Mouse (Mus musculus) liver, postnatal 0 days (tissue): ENCODE data around the gene Astn1.

Experiments
- CTCF ChIP-seq: sonication (generic); IDR thresholded peaks from 2 replicates; pipeline ENCODE4 v1.5.1; 2016; ENCODE audit warnings: antibody characterized with exemption, low read depth
- EP300 ChIP-seq: IDR thresholded peaks from 2 replicates; pipeline ENCODE4 v1.6.1; 2016; ENCODE audit warnings: antibody characterized with exemption, low read depth, mild to moderate bottlenecking

DNA sequence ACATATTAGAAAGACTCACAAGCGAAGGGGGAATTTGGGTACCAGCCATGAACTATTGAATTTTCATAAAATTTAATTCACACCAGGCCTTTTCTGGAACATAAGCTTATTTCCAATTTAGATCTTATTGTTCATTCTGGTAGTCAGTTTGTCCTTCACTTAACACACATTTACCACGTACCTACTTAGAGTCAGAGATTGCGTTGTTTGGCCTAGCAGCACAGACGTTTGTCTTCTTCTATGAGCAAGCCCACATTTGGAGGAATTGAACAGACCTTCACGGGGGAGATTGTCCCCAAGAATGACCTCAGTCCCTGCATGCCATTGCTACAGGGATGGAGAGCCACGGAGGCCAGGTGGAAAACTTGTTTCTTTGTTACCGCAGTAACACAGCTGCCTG is 211.5 kb downstream of the Astn1 start:
- TF ChIP-seq CTCF (no peak), EP300 (no peak)
